Mouse (Mus musculus) kidney, postnatal 4 days (tissue): ENCODE results near the gene Sesn1.

Source experiments
- DNase-seq, 2 experiments: peaks; one replicate each; pipeline ENCODE4 v3.0.0; 2021; ENCODE audit warnings: mixed read lengths in 2 of 2

The Sesn1 gene

DNA sequence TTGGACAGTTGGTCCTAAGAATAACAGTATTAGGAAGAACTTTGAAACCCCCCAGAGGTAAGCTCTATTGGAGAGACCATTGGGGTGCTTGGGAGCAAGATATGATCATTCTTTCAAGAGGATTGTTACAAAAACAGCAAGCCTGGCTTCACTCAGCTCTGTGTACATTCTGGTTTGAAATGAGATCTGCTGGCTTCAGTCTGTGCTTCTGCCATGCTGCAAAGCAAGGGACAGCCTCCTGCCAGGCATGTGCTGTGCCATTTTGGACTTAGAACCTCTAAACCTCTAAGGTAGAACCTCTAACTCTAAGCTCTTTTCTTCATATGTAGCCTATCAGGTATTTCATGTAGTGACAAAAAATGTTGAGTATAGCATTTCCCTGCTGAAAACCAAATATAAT is 65.9 kb downstream of the Sesn1 start:
- no peak for DNase-seq

DNA sequence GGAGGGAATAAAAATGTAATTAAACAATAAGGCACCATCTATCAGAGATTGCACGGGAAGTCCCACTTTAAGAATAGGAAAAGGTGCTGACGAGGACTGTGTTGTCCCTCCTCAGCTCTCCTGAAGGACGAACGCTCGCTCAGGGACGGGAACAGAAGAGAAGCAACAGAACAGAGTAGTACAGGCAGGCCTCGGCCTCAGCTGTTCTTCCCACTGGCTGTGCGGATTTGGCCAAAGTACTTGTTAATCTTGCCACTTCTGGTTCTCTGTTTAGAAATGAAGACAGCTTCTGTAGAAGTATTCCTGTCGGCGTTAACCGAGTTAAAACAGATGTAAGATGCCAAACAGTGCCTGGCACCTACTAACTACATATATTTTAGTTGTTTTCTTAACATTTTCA is 68.6 kb downstream of the Sesn1 start:
- no peak for DNase-seq

DNA sequence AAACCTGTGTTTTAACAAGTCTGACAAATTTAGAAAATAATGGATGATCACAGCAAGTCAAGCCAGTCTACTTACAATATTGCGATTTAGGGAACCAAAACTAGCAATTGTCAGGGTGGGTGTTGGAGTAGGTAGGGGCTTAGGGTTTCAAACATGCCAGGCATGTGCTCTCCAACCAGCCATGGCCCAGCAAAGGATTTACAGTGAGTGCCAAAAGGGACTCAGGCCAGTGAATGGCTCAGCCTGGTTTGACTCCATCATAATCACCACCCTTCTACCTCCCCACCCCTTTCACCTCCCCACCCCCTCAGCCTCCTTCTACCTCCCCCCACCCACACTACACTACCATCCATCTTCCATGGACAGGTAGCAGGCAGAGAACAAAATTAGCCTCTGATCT is 69.9 kb downstream of the Sesn1 start:
- DNase-seq, result no peak

DNA sequence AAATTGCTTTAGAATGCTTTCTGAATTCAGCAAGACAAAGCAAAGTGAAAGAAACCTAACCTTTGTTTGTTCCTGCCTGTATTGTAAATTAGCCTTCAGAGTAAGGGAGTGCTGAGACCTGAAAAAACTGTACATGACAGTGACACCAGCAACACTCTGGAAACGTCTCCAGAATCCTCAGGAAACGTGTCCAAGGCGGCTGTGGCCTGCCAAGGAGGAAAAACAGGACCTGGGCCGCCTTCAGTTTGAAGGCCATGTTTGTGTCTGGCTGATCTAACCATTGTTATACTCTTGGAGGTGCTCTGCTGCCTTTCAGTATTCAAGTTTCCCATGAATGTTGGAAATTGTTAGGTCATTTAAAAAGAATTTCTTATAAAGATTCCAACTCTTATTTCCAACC is 70.5 kb downstream of the Sesn1 start:
- DNase-seq, result no peak

DNA sequence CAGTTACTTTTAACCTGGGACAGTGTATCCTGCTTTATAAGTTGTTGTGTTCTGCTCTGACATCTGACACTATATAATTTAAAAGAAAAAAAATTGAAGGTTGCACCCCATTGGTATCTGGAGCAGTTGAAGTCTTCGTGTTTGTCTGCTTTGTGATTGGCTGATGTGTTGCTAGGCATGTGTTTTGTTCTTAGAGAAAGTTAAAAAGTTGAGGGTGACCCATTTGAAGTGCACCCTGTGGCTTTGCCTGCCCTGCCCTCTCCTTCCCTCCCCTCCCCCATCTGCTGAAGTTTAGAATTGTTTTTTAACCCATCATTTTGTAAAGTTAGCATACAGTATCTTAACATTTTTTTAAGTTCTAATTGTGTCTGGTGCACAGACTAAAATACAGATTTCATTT is 71.0 kb downstream of the Sesn1 start:
- no peak for DNase-seq

DNA sequence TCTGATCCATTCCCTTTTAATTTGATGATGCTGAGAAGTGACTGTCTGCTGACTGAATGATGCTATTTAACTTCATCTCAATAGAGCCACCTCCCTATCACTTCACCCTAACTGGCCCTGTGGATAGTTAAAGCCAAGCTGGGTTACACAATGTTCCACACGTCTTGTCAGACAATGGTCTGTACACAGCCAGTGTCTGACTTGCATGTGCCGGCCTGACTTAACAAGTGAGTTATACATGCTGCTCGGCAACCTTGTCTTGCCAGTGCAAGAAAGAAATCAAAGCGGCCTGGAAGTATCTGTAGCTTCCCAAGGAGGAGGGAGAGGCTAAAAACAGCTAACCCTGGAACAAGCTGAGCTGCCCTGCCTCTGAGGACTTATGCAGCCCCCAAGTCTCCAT is 71.7 kb downstream of the Sesn1 start:
- no peak for DNase-seq

DNA sequence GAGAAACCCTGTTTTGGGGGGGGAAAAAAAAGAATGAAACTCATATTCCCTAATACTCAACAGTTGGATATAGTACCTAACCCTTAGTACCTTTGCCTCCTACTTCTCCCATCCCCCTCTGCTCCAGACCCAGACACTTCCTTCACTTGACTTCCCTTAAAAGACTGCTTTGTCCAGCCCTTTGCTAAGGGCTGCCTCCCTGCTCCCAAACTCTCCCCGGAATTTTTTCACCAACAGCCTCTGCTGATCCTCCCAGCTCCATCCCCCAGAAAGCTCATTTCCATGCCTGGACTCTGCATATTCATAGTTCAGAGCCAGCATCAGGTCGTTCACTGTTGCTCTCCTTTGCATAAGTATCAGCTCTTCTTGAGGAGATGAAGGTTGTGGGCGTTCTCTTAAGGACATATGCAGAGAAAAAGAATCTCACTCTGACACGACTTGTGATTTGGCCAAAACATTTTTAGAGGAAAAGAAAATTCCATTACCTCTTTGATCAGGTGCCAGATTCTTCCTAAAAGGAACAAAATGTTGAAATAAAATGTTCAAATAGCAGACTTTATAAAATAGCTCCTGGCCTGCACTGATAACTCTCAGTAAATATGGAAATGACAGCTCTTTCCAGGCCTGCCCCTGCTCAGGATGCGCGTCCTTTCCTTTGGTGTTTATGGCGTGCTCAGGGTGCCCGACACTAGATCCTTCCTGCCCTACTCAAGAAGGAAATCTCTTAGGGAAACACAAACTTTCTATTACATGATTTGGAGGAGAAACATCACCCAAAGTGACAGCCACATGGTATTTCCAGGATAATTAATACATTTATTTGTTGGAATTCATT is 74.2 kb downstream of the Sesn1 start:
- peak; percentile 18 to 39 for DNase-seq

DNA sequence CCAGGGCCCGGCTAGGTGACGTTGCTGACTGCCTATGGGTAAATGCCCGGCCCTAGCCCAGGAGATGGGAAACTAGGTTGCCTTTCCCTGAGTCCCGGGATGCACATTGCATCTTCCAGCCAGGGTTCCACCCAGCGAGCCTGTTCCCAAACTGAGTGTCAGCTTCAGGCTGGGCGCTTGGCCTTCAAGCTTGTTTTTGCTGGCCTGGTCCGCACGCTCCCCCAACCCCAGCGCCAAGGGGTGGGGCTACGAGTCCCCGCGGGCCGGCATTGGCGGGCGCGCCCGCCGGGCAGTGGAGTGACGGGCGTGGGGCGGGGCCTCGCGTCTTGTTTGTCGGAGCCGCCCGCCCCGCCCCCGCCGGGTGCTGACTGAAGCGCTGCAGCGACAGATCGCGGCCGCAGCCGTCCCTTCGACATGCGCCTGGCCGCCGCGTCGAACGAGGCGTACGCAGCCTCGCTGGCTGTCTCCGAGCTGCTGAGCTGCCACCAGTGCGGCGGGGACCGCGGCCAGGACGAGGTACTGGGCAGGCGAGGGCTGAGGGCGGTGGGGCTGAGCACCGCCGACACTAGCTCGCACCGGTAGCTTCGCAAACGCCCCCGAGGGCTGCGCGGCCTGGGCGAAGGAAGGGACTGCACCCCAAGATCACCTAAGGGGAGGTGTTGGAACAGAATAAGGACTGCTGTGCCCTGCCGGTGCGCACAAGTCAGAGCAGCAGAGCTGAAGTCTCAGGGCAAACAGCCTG is 77.5 kb downstream of the Sesn1 start:
- DNase-seq, result peak; percentile 98 to 99

DNA sequence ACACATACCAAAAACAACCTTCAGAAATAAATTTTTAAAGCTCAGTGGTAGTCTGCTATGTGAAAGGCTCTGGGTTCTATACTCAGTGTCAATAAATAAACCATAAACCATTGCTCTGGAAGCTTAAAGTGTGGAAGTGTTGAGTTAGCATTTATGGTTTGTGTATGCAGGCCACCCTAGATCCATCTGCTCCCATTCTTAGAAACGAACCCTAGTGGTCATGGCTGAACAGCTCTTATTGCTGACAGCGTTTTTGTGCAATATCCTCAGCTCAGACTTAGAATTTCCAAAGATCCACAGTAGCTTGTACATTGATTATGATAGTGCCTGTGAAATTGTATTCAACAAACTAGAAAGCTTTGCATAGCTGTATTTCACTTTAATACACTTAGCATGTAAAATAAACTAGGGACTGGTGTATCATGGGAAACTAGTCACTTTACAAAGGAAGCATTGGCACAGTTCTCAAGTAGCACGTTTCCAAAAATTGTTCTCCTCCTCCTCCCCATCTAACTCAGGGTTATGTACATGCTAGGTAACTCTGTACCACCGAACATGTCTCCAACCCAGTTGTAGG is 78.7 kb downstream of the Sesn1 start:
- DNase-seq, result no peak

DNA sequence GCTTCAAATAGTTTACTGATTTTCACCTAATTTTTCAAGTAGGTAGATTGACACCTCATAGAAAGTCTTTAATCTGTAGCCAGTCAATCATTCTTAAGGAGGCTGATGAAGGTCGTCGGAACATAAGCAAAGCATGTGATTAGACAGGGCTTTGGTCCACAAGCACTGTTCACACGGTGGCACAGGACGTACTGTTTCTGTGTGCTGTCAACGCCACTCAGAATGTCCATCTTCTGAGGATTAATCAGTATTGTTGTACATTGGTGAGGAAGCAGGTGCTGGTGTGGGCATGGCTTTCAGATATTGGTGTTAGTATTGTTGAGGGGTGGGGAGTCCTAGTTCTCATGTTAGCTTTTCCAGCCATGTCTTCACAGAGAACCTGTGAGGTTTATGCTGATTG is 79.8 kb downstream of the Sesn1 start:
- no peak for DNase-seq

DNA sequence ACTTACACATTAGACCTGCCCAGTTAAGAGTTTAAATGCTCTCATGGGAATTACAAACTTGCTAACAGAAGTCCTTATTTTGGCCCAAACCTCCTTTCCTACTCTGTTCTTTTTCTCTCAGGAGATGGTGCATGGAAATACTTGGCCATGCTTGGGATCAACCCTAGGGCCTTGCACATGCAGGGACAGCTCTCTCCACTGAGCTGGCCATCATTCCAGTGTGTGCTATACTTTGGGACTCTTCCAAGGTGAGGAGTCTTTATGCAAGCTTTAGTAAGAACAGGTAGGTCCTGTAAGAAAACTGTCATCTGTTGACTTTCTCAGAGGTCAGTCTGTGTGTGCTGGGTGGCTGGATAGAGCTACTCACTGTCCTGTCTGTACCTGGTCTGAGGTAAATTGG is 80.8 kb downstream of the Sesn1 start:
- DNase-seq, result no peak

DNA sequence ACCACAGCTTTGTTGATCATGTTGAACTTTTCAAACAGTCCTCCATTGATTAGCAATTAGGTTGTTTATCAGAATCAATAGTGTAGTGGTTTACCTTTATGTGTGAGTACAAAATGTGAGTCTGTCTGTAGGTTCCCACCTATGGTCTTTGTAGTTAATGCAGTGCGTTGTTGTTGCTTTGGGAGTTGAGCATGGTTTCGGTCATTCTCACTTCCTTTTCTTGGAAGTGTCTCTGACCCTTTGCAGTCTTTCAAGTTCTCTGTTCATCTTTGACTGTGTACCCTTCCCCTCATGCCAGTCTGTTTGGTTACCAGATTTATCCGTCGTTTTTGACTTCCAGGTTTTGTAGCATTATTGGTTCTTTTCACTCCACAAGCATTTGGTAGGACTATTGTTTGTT is 81.6 kb downstream of the Sesn1 start:
- no peak for DNase-seq

DNA sequence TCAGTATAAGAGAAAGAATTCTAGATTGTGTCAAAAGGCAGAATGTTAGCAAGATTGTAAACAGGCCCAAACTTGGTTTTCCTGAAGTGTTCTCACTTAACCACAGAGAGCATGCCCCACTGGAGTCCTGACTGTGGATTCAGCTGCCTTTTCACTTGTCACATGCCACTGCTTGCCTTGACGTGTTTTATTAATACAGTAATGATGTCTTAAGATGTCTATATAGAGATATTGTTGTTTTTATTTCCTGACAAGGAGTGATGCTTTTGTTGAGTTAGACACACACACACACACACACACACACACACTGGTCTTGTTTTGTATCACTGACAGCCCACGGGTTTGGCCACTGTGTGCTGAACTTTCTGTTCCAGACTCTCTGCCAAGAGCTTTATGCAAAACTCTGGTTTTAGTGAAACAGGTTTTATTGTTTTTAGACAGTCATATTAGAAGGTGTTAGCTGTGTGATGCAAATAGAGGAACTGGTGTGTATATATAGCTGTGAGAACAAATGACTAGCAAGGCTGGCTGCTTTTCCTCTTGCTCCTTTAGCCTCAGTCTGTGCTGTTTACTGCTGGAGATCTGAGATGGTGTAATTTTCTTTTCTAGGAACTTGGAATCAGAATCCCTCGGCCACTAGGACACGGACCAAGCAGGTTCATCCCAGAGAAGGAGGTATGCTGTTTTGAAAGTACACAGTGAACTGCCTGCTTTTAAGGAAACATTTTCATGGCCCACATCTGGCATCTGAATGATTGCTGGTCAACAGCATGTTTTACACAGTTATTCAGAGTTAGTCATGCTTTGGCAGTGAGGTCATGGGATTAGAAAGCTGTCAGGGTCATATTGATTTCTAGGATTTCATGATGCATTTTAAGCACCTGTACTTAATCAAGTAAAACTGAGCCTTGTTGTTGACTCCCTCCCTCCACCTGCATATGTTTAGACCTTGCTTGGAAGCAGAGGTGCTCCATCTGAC is 84.0 kb downstream of the Sesn1 start:
- DNase-seq, result no peak

DNA sequence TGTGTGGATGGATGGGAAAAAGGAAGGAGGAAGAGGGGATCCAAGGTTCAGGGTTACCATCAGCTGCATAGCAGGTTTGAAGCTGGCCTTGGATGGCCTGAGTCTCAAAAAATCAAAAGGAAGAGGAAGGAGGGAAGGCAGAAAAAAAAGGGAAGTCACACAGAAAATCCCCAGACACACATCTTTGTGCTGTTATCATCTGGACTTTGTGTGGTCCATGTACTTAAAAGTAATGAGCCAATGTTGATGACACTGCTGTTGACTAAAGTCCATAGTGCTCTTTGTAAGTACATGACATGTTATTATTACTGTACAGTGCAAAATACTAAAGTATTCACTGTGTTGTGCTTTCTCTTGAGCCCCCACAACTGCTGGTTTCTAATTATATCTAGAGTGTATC is 86.7 kb downstream of the Sesn1 start:
- DNase-seq, result no peak

DNA sequence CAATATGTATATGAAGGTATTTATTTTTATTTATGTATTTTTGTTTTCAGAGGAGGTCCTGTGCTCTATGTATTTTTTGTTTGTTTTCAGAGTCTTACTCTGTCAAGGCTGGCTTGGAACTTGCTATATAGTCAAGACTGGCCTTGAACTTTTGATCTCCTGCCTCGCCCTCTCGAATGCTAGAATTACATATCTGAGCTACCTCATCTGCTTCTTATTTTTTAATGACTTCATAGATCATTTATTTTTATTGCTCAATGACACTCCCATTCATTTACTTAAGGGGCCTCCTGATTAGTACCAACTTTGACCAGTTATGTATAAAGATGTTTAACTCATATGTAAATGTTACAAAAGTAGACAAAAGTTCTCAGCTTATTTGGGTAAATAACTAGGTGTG is 87.1 kb downstream of the Sesn1 start:
- DNase-seq, result no peak

DNA sequence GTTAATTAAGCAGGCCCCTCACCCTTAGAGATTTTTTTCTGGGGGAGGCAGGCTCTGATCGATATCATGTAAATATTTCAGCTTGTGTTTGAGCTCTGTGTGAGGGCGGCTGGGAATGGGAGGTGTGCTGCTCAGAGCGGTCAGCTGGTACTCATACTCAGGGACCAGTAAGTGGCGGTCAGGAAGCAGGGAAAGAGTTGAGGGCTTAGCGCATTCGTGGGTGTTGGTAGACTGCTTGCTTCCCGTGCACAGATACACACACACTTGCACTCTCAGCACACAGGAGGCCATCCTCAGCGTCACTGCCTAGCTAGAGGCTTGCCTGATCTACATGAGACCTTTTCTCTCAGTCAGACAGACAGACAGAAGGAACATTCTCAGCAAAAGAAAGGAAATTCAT is 91.7 kb downstream of the Sesn1 start:
- no peak for DNase-seq

DNA sequence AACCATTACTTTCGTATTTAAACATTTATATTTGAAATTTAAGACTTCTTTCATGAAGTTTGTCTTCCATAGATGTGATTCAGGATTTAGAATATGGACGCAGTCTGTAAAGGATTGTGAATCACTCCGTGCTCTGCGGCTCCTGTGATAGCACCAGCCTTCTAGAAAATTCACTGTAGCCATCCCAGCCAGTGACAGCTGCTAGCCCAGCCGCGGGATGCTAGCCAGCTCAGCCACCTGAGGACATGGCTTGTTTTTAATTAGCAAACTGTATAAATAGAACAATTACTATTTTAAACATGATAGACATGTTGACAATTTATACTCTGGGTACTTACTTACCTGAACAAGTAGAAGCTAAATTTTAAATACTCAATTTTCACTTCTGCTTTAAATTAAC is 92.1 kb downstream of the Sesn1 start:
- no peak for DNase-seq

DNA sequence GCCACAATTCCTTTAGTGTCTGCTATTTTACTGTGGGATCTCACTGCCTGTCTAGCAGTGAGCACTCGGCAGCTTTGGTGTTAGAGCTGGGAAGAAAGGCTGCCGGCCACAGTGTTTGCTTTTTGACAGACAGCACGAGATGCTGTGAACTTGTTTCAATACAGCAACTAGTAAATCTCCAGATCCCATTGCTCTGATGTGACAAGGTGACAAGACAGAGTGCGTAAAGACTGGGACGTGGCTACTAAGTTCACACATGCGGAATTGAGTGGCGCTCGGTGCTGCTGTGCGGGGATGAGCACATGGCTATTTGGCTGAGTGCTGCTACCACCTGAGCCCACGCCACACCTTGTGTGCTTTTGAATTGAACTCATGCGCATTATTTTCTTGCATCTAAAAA is 97.7 kb downstream of the Sesn1 start:
- DNase-seq, result no peak

DNA sequence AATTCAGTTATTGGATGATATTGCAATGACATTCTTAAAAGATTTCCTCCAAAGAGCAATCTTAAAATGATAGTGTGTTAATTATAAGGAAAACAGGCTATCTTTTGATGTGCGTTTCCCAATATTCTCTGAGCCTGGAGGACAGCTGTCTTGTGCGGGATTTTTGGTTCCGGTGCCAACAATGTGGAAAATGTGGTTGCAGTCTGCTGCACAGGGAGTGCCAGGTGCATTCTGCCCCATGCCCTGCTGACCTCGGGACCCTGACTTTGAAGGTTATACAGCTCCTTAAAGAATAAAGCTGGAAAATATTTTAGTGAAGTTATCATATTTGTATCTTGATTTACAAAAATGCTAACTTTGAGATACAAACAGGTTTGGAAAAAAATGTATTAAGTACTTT is 98.2 kb downstream of the Sesn1 start:
- DNase-seq, result no peak

DNA sequence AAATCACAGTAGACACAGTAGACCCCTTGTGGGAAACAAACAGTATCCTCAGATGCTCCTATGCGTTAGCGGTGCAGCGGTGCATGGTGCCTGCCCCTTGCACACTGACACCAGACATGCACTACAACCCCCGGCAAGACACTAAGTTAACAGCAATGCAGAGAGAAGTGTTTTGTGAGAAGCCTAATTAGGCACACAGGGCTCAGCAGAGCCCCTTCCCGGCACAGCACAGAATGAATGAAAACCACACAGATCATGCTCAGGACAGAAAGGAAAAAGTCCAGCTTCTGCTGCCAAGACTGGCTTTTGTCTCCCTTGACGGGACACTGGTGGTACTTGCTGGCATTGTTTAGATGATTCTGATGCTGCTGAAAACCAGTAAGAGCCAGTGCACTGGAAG is 99.2 kb downstream of the Sesn1 start:
- no peak for DNase-seq

DNA sequence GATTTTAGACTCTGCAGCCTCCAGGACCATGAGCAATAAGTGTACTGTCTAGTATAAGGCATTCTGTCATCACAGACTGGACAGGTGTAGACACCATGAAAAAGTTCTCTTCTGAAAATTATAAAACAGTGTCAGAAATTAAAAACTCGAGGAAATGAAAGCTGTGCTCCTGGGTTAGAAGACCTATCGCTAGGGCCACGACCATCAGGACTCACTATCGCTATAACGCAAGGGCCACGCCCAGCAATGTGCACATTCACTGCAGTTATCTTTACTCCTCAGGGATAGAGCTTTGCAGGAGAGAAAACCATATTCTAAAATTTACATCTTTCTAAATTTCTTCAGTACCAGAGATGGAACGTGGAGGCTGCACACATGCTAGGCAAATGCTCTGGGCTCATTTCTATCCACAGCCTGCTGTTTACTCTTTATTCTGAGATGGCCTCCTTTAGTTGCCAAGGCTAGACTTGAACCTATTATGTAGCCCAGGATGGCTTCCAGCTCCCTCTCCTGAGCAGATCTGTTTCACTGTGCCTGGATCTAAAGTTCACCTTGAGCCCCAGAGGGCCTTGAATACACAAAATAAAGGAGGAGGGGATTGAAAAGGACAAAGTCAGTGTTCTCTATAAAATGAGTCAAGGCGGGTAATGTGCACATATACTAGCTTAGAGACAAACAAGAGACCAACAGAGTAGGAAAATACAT is 102.7 kb downstream of the Sesn1 start:
- no peak for DNase-seq

DNA sequence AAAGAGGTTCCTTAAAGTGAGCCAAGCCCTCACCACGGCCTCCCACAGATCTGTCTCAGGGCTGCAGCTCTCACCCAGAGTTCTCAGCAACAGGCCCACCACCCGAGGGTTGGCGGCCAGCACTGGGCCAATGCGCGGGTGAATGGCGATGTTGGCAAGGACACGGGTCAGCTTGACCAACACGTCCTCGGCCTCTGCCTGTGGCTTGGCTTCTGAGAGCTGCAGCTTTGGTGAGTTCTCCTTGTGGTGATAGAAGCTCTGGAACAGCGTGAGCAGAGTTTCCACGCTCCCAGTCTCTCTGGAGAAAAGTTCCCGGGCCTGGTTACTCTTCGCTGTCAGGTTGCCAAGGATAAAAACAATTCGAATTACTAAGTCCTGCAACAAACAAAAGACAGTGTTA is 117.0 kb downstream of the Sesn1 start:
- DNase-seq, result no peak
